Mouse (Mus musculus): ENCODE measurements at regions not wholly inside any gene's neighbourhood (a gene's known extent, or its start where the extent isn't known, plus 50 kb on each side); places are given as distances from the start of the nearest gene placed in this dataset.

DNA sequence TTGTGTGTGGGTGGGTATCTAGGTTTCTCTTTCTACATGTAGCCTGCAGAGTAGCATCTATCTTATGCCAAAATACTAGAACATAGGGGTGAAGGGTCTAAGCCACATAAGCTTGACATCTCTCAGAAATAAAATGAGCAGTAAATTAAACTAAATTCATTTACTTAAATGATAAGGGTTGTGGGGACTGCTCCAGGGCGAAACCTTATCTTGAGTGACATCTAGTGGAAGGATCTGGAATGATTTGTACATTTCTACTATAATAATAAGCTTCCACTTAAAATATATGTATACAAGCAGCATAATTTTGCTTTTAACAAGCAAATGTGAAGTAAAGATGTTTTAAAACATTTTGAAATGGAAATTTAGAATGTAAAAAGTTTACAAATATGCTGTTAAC, 271.4 kb downstream of the Vgll3 start:
- no peaks in the 10 kb centered on the region for H3K27me3 ChIP-seq (ENCODE audit: control insufficient read depth, insufficient read depth, low read length)
- H3K9me3 ChIP-seq (ENCODE audit: control insufficient read depth, low read length), result no peaks in the 10 kb centered on the region
- H3K9ac ChIP-seq (ENCODE audit: low read depth, low read length, severe bottlenecking), result no peak overlapping the region
- H3K4me3 ChIP-seq (replicated peaks; ENCODE audit: low read length), result no peak overlapping the region
- no peaks in the 10 kb centered on the region for H3K36me3 ChIP-seq (ENCODE audit: control insufficient read depth, insufficient read depth, low read length)
- 10% methylated on average over 1 of the region's 1 CpGs for WGBS
- H3K4me1 ChIP-seq (ENCODE audit: control insufficient read depth, insufficient read depth, low read length), result no peaks in the 10 kb centered on the region
- TF ChIP-seq POLR2A (IDR thresholded peaks at IDR 0.05; ENCODE audit: borderline replicate concordance, extremely low read depth, insufficient read depth, insufficient read length), result no peak
- no peak overlapping the region for H3K27ac ChIP-seq (replicated peaks; ENCODE audit: low read depth, low read length)
- no peak overlapping the region for H3K4me2 ChIP-seq (replicated peaks; ENCODE audit: low read depth, low read length, severe bottlenecking)
- DNase-seq (ENCODE audit: low spot score), result peak; percentile 38
- no peak for ATAC-seq (ENCODE audit: low FRiP score, low read depth)

GRCm38 (mm10) chr16:66092766-66093165, 277.7 kb downstream of the Vgll3 start:
- H3K4me1 ChIP-seq (ENCODE audit: control insufficient read depth, insufficient read depth, low read length), result no peaks in the 10 kb centered on the region
- no peak overlapping the region for H3K9ac ChIP-seq (ENCODE audit: low read depth, low read length, severe bottlenecking)
- H3K9me3 ChIP-seq (ENCODE audit: control insufficient read depth, low read length), result no peaks in the 10 kb centered on the region
- no peak for TF ChIP-seq POLR2A (IDR thresholded peaks at IDR 0.05; ENCODE audit: borderline replicate concordance, extremely low read depth, insufficient read depth, insufficient read length)
- DNase-seq (ENCODE audit: low spot score) (no peak), ATAC-seq (ENCODE audit: low FRiP score, low read depth) (no peak)
- no peak overlapping the region for H3K4me3 ChIP-seq (replicated peaks; ENCODE audit: low read length)
- no peaks in the 10 kb centered on the region for H3K27me3 ChIP-seq (ENCODE audit: control insufficient read depth, insufficient read depth, low read length)
- no peak overlapping the region for H3K4me2 ChIP-seq (replicated peaks; ENCODE audit: low read depth, low read length, severe bottlenecking)
- no peak overlapping the region for H3K27ac ChIP-seq (replicated peaks; ENCODE audit: low read depth, low read length)
- 64% methylated on average over 4 of the region's 4 CpGs for WGBS
- no peaks in the 10 kb centered on the region for H3K36me3 ChIP-seq (ENCODE audit: control insufficient read depth, insufficient read depth, low read length)

- no peaks in the 10 kb centered on the region for H3K9me3 ChIP-seq (ENCODE audit: control insufficient read depth, low read length)
- no peaks in the 10 kb centered on the region for H3K27me3 ChIP-seq (ENCODE audit: control insufficient read depth, insufficient read depth, low read length)
- H3K36me3 ChIP-seq (ENCODE audit: control insufficient read depth, insufficient read depth, low read length), result no peaks in the 10 kb centered on the region
- ATAC-seq (ENCODE audit: low FRiP score, low read depth) (no peak), DNase-seq (ENCODE audit: low spot score) (no peak)
- H3K27ac ChIP-seq (replicated peaks; ENCODE audit: low read depth, low read length), result no peak overlapping the region
- H3K4me3 ChIP-seq (replicated peaks; ENCODE audit: low read length), result no peak overlapping the region
- no peaks in the 10 kb centered on the region for H3K4me1 ChIP-seq (ENCODE audit: control insufficient read depth, insufficient read depth, low read length)
- H3K4me2 ChIP-seq (replicated peaks; ENCODE audit: low read depth, low read length, severe bottlenecking), result no peak overlapping the region
- TF ChIP-seq POLR2A (IDR thresholded peaks at IDR 0.05; ENCODE audit: borderline replicate concordance, extremely low read depth, insufficient read depth, insufficient read length), result no peak
- 78% methylated on average over 7 of the region's 7 CpGs for WGBS
- H3K9ac ChIP-seq (ENCODE audit: low read depth, low read length, severe bottlenecking), result no peak overlapping the region
Measured at GRCm38 (mm10) chr16:66095682-66096081, 280.6 kb downstream of the Vgll3 start.

- H3K4me2 ChIP-seq (replicated peaks; ENCODE audit: low read depth, low read length, severe bottlenecking), result no peak overlapping the region
- H3K4me1 ChIP-seq (ENCODE audit: control insufficient read depth, insufficient read depth, low read length), result no peaks in the 10 kb centered on the region
- no peaks in the 10 kb centered on the region for H3K36me3 ChIP-seq (ENCODE audit: control insufficient read depth, insufficient read depth, low read length)
- H3K9me3 ChIP-seq (ENCODE audit: control insufficient read depth, low read length), result no peaks in the 10 kb centered on the region
- no peak overlapping the region for H3K27ac ChIP-seq (replicated peaks; ENCODE audit: low read depth, low read length)
- DNase-seq (ENCODE audit: low spot score), result no peak
- H3K4me3 ChIP-seq (replicated peaks; ENCODE audit: low read length), result no peak overlapping the region
- no peak for ATAC-seq (ENCODE audit: low FRiP score, low read depth)
- no peak overlapping the region for H3K9ac ChIP-seq (ENCODE audit: low read depth, low read length, severe bottlenecking)
- 86% methylated on average over 3 of the region's 3 CpGs for WGBS
- H3K27me3 ChIP-seq (ENCODE audit: control insufficient read depth, insufficient read depth, low read length), result no peaks in the 10 kb centered on the region
- no peak for TF ChIP-seq POLR2A (IDR thresholded peaks at IDR 0.05; ENCODE audit: borderline replicate concordance, extremely low read depth, insufficient read depth, insufficient read length)
Measured at GRCm38 (mm10) chr16:66117930-66118329, 302.9 kb downstream of the Vgll3 start.

DNA sequence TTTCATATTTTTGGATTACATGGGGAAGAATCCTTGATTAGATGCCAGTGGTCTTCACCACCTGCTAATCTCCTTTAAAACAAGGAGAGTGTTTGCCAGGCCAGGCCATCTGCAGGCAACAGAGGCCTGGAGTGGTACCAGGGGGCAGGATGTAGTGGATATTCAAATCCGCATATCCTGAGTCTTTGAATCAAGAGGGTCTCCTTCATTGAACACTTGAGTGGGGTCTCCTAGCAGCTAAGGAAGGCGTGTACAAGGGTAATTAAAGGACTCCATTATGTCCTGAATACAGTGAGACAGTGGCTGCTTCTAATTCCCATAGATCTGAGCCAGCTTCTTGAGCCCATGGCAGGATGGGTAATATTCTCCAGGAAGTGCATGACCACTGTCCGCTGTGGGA, 322.7 kb downstream of the Vgll3 start:
- Histone ChIP-seq H3K27ac (replicated peaks; ENCODE audit: low read depth, low read length) (no peak overlapping the region), H3K4me3 (replicated peaks; ENCODE audit: low read length) (no peak overlapping the region), H3K36me3 (ENCODE audit: control insufficient read depth, insufficient read depth, low read length) (no peaks in the 10 kb centered on the region), H3K4me1 (ENCODE audit: control insufficient read depth, insufficient read depth, low read length) (no peaks in the 10 kb centered on the region), H3K4me2 (replicated peaks; ENCODE audit: low read depth, low read length, severe bottlenecking) (no peak overlapping the region), H3K9ac (ENCODE audit: low read depth, low read length, severe bottlenecking) (no peak overlapping the region), H3K27me3 (ENCODE audit: control insufficient read depth, insufficient read depth, low read length) (no peaks in the 10 kb centered on the region), H3K9me3 (ENCODE audit: control insufficient read depth, low read length) (no peaks in the 10 kb centered on the region)
- DNase-seq (ENCODE audit: low spot score), result no peak
- no peak for ATAC-seq (ENCODE audit: low FRiP score, low read depth)
- 78% methylated on average over 3 of the region's 3 CpGs for WGBS
- no peak for TF ChIP-seq POLR2A (IDR thresholded peaks at IDR 0.05; ENCODE audit: borderline replicate concordance, extremely low read depth, insufficient read depth, insufficient read length)

DNA sequence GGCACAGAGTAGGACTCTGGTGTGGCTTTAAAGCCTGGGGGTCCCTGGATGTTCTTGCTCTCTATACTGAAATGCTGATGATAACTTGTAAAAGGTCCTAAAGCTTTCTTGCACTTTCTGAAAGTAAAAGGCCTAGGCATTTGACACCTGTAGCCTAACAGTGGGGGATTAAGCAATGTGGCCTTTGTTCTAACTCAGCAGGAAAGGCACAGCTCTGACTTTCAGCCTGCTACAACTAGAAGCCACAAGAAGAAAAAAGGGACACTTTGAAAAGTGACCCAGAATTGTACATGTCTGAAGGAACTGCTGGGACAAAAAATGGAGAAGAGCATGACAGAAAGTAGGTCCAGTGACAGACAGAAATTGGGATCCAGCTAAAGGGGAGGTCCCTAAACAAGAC, 329.7 kb downstream of the Vgll3 start:
- DNase-seq (ENCODE audit: low spot score) (no peak), ATAC-seq (ENCODE audit: low FRiP score, low read depth) (no peak)
- Histone ChIP-seq H3K9ac (ENCODE audit: low read depth, low read length, severe bottlenecking) (no peak overlapping the region), H3K27me3 (ENCODE audit: control insufficient read depth, insufficient read depth, low read length) (no peaks in the 10 kb centered on the region), H3K4me2 (replicated peaks; ENCODE audit: low read depth, low read length, severe bottlenecking) (no peak overlapping the region), H3K4me1 (ENCODE audit: control insufficient read depth, insufficient read depth, low read length) (no peaks in the 10 kb centered on the region), H3K4me3 (replicated peaks; ENCODE audit: low read length) (no peak overlapping the region), H3K27ac (replicated peaks; ENCODE audit: low read depth, low read length) (no peak overlapping the region), H3K9me3 (ENCODE audit: control insufficient read depth, low read length) (no peaks in the 10 kb centered on the region), H3K36me3 (ENCODE audit: control insufficient read depth, insufficient read depth, low read length) (no peaks in the 10 kb centered on the region)
- no peak for TF ChIP-seq POLR2A (IDR thresholded peaks at IDR 0.05; ENCODE audit: borderline replicate concordance, extremely low read depth, insufficient read depth, insufficient read length)

Data from limb, embryonic 14.5 days (tissue).